Mouse (Mus musculus) left cerebral cortex, adult 2 months (tissue): ENCODE results near the gene Vmn1r86. TPM values are rescaled to one million over a fixed set of nuclear protein-coding genes. Genes with fewer than 3 reads are reported as not detected.
A peak's percentile ranks its signal among the peaks of the same experiment; 100 is the strongest.
"Not testable (repeated sequence)": the region's sequence is repeated elsewhere in the genome, so short reads cannot be mapped to it uniquely, and the experiment has no call there.

Experiments used
- DNase-seq, 2 experiments: peaks; one replicate each; pipeline ENCODE4 v3.0.0; 2021 to 2022; ENCODE audit warnings: low spot score in 2 of 2, mixed read lengths in 1 of 2; ENCODE audit errors: extremely low spot score in 1 of 2
- H3K27ac ChIP-seq: fragments of 200-600 bp; 2 replicates; pipeline ENCODE4 v1.8.1; 2022
- H3K4me3 ChIP-seq: fragments of 200-600 bp; 2 replicates; pipeline ENCODE4 v1.8.1; 2022
- CTCF ChIP-seq: fragments of 200-600 bp; IDR thresholded peaks from 2 replicates; pipeline ENCODE4 v1.8.1; 2022; ENCODE audit warnings: antibody characterized with exemption, mild to moderate bottlenecking, moderate library complexity
- intact Hi-C: fragments of 180-260 bp; cut with DNase I; formaldehyde crosslinking; loops from one replicate; pipeline ENCODE4 v1.15.1; 2025
- long read RNA-seq, 2 experiments: library from polyadenylated mRNA; stranded (forward); transcript quantifications; one replicate each; pipeline ENCODE4 v2.0.0; 2021; ENCODE audit warnings: borderline mapping rate in 2 of 2
- total RNA-seq, 2 experiments: library from RNA; stranded (reverse); gene quantifications; 2 replicates each; pipeline ENCODE4 v1.2.3; 2021

Gene Vmn1r86
- total RNA-seq, result not detected
- long read RNA-seq, experiment 1, result 0 reads
- long read RNA-seq, experiment 2, result 0 reads

DNA sequence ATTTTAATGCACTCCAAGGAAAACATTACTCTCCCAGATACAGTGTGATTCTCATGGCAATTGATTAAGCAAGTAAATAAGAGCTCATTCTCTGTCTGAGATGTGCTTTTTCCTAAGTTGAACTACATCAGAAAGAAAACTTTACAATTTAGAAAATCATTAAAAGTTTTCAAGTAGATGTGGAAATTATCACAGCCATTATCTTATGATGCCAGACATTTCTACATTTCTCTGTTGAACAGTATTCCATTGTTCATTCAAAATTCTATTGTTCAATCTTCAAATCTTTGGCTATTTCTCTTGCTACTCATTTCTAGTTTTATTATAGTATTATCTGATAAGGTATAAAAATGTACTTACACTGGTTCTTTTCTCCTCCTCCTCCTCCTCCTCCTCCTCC lies at the start of gene Vmn1r86:
Gene Vmn1r86, minus strand, starts transcription at position 101 of the 400 bp plus-strand sequence.
- no peak for DNase-seq
- intact Hi-C loops, result no loop called here
- H3K27ac ChIP-seq, result no peak within 1 kb of the TSS
- TF ChIP-seq CTCF, result no peak
- H3K4me3 ChIP-seq, result no peak within 1 kb of the TSS

DNA sequence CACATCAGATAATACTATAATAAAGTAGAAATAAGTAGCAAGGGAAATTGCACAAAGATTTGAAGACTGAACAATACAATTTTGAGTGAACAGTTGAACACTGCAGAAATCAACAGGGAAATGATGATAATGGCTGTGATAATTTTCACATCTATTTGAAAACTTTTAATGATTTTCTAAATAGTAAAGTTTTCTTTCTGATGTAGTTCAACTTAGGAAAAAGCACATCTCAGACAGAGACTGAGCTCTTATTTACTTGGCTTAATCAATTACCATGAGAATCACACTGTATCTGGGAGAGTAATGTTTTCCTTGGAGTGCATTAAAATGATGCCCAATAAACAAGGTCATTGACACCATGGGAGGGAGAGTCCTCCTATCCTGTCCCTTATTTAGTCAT lies 39.6 kb upstream of the Vmn1r86 start, which contains the start of gene Vmn1r88:
Gene Vmn1r88, plus strand, starts transcription at position 301 of the 400 bp plus-strand sequence.
- no peak within 1 kb of the TSS for H3K27ac ChIP-seq
- intact Hi-C loops, result no loop called here
- DNase-seq, result no peak
- TF ChIP-seq CTCF, result no peak
- H3K4me3 ChIP-seq, result no peak within 1 kb of the TSS

DNA sequence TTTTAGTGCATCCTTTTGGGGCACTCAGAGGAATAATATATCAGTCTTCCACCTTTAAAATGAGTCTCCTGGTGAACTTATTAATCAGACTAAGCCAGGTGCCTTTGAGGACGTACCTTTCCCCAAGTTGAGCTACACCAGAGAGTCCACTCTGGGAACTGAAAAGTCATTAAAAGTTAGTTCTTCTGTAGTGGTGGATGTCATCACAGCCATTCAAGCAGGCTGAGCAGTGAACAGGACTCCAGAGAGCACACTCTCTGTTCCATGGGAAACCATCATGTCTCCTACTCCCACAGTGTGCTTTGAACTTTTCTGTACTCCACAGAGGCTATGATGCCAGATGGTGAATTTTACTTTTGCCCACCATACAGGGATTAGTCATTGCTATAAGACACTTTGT lies 20.3 kb upstream of the Vmn1r86 start, which contains the start of gene Vmn1r87:
Gene Vmn1r87, minus strand, starts transcription at position 101 of the 400 bp plus-strand sequence.
- no peak for TF ChIP-seq CTCF
- intact Hi-C loops, result no loop called here

DNA sequence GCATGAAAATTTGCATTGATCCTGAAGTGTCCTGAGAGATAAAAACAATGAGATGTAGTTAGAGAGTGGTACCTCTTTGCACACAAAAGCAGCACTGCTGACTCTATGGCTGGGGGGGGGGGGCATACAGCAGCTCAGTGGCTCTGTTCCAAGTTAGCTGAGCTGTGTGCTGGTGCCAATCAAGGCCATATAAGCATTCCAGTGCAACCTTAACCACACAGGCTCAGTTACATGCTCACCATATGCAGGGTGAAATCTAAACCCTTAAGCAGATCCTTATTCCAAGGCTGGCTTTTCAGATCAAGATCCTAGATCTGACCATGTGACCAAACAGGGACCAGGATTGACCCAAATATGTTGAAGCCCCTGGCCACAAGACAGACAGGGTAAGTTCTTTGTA lies 17.6 kb upstream of the Vmn1r86 start:
- intact Hi-C loops, result no loop called here
- no peak overlapping the region for H3K4me3 ChIP-seq
- no peak for TF ChIP-seq CTCF
- no peak for DNase-seq
- no peak overlapping the region for H3K27ac ChIP-seq

More for the DNA sequence above, 20.3 kb upstream of the Vmn1r86 start, which contains the start of gene Vmn1r87:
- Histone ChIP-seq H3K4me3 (no peak within 1 kb of the TSS), H3K27ac (no peak within 1 kb of the TSS)
- no peak for DNase-seq

DNA sequence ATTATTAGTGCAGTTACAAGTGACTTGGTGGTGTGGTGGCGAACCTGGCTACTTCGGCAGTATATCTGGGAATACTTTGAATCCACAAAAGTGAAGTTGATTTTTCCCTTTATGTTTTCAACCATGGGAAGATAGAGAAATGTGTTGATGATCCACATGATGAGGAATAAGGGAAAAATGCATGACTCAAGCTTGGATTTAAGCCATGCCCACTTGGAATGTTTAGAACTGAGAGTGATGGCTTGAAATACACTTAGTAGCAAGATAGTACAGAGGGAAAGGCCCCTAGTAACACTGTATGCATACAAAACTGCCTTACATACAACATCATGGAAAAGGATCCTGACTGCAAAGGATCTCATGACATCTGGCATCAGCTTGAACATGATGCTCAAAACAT lies 12.1 kb upstream of the Vmn1r86 start:
- intact Hi-C loops, result no loop called here
- no peak for TF ChIP-seq CTCF
- DNase-seq, result no peak
- no peak overlapping the region for H3K4me3 ChIP-seq
- no peak overlapping the region for H3K27ac ChIP-seq

DNA sequence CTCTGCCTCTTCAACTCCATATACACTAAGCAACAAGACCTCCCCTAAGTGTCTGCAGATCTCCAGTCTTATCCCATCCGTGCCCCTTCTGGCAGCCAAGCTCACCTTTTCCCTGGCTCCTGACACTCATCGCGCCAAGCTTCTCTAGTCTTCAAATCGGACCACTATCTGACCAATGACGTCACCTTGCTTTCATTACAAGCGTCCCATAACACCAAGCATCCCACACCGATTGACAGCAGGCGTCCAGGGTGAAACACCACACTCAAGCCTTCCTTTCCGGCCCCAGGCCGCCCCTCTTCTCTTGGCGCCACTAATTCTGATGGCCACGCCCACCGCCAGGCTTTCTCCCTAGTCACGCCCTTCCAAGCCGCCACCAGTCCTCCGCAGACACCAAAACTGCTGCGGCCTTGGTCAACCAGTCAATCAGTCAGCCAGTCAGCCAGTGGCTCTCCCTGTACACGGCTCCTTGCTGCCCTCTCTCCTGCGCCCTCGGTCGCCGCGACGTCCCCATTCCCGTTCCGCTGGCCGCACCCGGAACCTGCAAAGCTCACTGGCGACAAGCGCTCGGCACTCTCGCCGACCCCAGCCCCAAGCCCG lies 3.9 kb upstream of the Vmn1r86 start:
- H3K4me3 ChIP-seq, intact Hi-C loops, H3K27ac ChIP-seq, DNase-seq: not testable (repeated sequence)

DNA sequence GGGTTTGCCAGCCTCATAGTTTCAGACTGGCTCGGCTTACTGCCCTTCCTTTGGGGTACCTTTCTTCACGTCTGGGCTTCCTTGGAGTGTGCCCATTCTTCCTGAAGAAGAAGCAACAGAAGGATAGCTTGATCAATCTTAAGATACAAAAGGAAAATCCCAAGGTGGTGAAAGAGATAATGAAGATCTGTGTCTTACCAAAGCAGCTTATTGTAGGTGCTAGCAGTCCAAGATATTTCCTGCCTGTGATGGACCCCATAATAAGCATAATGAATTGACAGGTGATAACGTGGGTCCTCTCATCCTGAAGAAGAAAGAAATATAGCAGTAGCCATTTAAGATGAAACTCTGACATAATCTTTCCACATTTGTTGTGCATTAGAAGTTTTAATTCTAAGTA lies 24.6 kb downstream of the Vmn1r86 start, which contains the start of gene Vmn1r85:
Gene Vmn1r85, minus strand, starts transcription at position 101 of the 400 bp plus-strand sequence.
- Histone ChIP-seq H3K27ac (no peak within 1 kb of the TSS), H3K4me3 (no peak within 1 kb of the TSS)
- no peak for DNase-seq
- no peak for TF ChIP-seq CTCF
- intact Hi-C loops, result no loop called here

DNA sequence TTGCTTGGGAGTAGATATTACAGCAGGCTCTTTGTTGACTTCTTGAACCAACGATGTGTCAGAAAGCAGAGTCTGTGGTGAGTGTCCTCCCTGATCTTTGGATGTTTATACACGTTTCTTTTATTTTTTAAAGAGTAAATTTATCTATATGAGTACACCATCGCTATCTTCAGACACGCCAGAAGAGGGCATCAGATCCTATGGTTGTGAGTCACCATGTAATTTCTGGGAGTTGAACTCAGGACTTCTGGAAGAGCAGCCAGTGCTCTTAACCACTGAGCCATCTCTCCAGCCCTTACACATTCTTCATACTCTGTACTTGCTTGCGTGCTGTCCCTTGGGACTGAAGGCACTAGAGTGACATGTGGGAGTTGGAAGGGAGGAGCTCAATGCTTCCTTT lies 47.4 kb downstream of the Vmn1r86 start:
- H3K27ac ChIP-seq, result no peak overlapping the region
- no peak overlapping the region for H3K4me3 ChIP-seq
- intact Hi-C loops, result loop anchor here (2.0 to 5.0 kb wide), 3 partner anchors 190 to 1245 kb away; no protein-coding TSS in a partner anchor
- no peak for DNase-seq
- TF ChIP-seq CTCF, result peak; percentile 45

DNA sequence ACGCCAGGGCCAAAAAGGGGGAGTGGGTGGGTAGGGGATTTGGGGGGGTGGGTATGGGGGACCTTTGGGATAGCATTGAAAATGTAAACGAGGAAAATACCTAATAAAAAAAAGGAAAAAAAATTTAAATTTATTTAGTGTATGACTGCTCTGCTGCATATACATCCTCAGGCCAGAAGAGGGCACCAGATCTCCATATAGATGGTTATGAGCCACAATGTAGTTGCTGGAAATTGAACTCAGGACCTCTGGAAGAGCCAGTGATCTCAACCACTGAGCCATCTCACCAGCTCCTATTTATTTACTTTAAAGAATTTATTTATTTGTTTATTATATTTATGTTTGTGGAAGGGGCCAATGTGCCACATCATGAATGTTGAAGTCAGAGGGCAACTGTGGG lies 56.3 kb downstream of the Vmn1r86 start:
- H3K27ac ChIP-seq, H3K4me3 ChIP-seq, intact Hi-C loops, DNase-seq: not testable (repeated sequence)
- peak; percentile 45 for TF ChIP-seq CTCF

DNA sequence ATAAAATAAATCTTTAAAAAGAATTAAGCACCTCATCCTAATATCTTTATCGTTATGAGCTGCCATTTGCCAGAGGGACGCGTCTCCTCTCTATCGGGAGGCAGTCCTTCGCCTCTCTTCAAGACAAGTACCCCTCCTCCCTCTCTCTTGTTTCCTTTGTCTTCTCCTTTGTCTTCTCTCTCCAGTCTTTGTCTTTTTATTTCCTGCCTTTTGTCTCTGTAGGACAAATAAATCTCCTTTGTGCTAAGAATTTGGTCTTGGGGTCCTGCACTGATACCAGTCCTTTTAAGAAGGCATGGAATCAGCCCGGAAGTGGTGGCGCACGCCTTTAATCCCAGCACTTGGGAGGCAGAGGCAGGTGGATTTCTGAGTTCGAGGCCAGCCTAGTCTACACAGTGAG lies 60.2 kb downstream of the Vmn1r86 start:
- DNase-seq, result no peak
- TF ChIP-seq CTCF, result no peak
- H3K27ac ChIP-seq, result no peak overlapping the region
- intact Hi-C loops, result loop anchor here (5.0 kb wide), 3 partner anchors 218 to 453 kb away; partner anchors contain the start of genes Lig1, Zfp329 and Zswim9
- H3K4me3 ChIP-seq, result no peak overlapping the region

DNA sequence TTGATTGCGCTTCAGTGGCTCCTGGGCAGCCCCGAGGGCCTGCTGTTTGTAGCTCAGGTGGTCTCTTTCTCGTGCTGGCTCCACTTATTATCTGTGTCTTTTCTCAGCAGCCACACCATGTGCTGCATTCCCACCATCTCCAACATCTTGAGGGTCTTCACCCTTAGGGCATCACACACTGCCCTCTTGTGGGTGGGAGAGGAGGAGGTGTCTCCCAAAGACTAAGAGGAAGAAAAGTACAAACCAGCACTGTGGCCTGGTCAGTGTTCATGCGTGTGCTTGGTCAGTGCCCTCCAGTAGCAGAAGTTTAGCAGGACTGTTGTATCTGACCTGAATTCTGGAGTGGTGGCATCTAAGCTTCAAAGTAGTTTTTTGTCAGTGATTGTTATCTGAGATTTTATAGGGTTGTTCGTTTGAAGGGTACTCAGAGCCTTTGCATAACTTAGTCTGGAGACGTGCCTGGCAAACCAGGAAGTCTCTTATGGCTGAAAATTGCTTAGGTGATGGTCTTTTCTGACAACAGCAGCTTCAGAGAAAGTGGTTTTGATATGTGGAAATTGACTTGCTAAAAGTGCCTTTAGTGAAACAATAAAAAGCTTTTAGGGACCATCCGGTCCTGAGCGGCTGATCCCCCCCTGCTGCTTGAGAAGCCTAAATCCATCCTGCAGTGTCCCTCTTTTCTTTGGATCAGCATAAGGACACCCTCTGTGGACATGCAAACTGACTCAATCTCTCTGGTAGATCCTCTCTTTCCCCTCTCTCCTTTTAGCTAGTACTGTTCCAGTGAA lies 62.6 kb downstream of the Vmn1r86 start:
- DNase-seq, result no peak
- no peak; the same call in none of the 2 replicates for TF ChIP-seq CTCF
- intact Hi-C loops, result loop anchor here (5.0 kb wide), 3 partner anchors 220 to 455 kb away; partner anchors contain the start of genes Lig1, Zfp329 and Zswim9
- Histone ChIP-seq H3K27ac (no peak overlapping the region), H3K4me3 (no peak overlapping the region)
